Mouse (Mus musculus): ENCODE results near the gene Dlgap3. TPM values are rescaled to one million over a fixed set of nuclear protein-coding genes. Genes with fewer than 3 reads are reported as not detected.

The Dlgap3 gene
- polyA plus RNA-seq, 1 experiment = 0.02 TPM

DNA sequence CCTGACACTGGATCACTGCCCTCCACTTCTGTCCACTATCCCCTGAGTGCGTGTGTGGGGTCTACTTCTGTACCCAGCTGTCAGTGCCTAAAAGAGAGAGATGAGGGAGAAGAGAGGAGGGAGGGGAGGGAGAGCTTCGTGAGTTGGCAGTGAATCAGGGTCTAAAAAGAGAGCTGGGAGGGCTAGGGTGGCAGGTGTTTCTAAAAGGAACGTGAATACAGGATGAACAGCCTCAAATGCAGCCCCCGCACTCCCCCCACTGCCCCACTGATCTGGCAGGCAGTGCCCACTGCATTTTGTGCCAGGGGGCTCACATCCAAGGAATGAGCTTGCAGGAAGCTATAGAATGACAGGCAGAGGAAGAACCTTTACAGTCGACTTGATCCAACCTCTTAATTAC is 1.9 kb downstream of the Dlgap3 start:
- no peak for TF ChIP-seq GATA1 (IDR thresholded peaks at IDR 0.05; ENCODE audit: low read length)

- TF ChIP-seq GATA1 (IDR thresholded peaks at IDR 0.05; ENCODE audit: low read length) = no peak
Measured at GRCm38 (mm10) chr4:127171341-127171905, 2.4 kb downstream of the Dlgap3 start.

GRCm38 (mm10) chr4:127172119-127172518 is 3.1 kb downstream of the Dlgap3 start:
- TF ChIP-seq GATA1 (IDR thresholded peaks at IDR 0.05; ENCODE audit: low read length) = no peak

GRCm38 (mm10) chr4:127172614-127173013 is 3.6 kb downstream of the Dlgap3 start:
- TF ChIP-seq GATA1 (IDR thresholded peaks at IDR 0.05; ENCODE audit: low read length) = no peak

DNA sequence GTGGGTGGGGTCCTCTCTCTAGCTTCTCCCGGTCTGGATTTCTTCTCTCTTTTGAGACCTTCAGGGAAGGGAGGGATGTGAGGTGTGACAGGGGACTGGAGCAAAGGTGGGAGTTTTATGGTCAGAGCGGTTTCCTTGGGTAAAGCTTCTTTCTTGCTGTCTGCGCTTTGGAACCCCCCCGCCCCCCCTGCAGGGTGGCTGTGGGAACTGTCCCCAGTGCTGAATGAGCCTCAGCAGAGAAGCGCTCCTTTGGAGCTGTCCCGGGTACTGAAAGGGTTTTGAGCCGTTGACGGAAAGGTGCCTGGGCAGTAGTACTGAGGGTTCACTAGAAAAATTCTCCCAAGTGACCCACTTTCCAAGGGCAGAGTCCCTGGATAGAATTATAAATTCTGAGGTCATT is 4.5 kb downstream of the Dlgap3 start:
- no peak for TF ChIP-seq GATA1 (IDR thresholded peaks at IDR 0.05; ENCODE audit: low read length)

- no peak for TF ChIP-seq GATA1 (IDR thresholded peaks at IDR 0.05; ENCODE audit: low read length)
Measured at GRCm38 (mm10) chr4:127174075-127174899, 5.3 kb downstream of the Dlgap3 start.

DNA sequence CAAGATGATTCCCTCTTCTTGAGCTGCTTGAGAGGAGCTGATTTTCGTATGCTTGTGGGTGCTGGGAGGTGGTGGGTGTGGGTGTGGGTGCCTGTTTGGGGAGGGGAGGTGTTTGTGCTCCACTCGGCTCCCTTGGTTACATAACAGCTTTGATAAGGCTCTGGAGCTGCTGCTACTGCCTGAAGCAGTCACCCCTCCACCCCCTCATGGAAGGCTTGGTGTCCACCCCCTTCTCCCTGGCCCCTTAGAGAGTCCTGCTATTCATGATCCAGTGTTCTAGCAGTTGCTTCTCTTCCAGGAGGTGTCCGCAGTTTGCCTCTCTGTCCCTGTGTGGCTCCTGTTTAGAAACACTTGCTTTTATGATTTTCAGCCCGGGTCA is 5.9 kb downstream of the Dlgap3 start:
- TF ChIP-seq GATA1 (IDR thresholded peaks at IDR 0.05; ENCODE audit: low read length) = no peak

GRCm38 (mm10) chr4:127177961-127178360 is 9.0 kb downstream of the Dlgap3 start:
- TF ChIP-seq GATA1 (IDR thresholded peaks at IDR 0.05; ENCODE audit: low read length) = no peak

- TF ChIP-seq GATA1 (IDR thresholded peaks at IDR 0.05; ENCODE audit: low read length) = no peak
Measured at GRCm38 (mm10) chr4:127178671-127179070, 9.7 kb downstream of the Dlgap3 start.

DNA sequence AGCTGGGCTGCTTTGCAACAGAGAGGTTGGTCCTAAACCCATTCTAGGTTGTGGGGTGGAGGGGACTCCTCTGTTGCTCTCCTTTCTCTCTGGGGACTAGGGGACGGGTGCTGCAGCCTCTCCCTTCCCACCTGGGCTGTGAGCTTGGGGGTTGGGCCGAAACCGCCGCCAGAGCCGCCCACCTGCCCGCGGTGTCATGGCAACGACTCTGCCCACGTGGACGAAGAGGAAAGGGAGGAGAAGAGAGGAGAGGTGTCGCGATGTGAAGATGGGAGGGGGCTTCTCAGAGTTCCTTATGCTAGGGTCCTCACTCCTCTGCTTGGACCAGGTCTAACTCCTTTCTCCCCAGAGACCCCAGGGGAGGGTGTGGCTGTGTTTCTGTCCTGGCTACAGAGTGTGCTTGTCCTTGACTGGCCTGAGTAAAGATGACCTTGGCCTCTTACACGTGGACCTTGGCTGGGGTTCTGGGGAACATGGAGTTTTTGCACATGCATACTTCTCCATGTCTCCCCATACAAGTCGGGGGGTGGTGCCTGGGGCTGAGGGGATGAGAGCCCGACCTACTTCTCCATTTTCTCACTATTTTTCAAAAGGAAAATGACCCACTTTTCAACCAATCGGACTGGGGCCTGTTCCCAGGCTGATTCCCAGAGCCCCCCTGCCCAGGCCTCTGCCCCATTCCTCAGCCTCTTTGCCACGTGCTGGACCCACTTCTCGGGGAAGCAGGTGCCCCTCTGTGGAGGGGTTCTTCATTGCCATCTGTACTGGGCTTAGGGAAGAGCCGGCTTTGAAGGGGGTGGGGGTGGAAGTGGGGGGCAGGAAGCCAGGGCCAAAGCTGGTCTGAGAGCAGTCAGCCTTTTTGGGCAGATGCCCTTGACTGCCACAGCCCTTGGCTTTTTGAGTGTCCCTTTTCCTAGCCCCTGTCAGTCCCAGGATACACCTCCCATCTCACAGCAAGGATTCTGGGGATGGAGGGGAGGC is 10.8 kb downstream of the Dlgap3 start:
- TF ChIP-seq GATA1 (IDR thresholded peaks at IDR 0.05; ENCODE audit: low read length) = no peak

GRCm38 (mm10) chr4:127180450-127180840 is 11.4 kb downstream of the Dlgap3 start:
- no peak for TF ChIP-seq GATA1 (IDR thresholded peaks at IDR 0.05; ENCODE audit: low read length)

- no peak for TF ChIP-seq GATA1 (IDR thresholded peaks at IDR 0.05; ENCODE audit: low read length)
Measured at GRCm38 (mm10) chr4:127181010-127181409, 12.0 kb downstream of the Dlgap3 start.

- TF ChIP-seq GATA1 (IDR thresholded peaks at IDR 0.05; ENCODE audit: low read length) = no peak
Measured at GRCm38 (mm10) chr4:127183867-127184266, 14.9 kb downstream of the Dlgap3 start.

- TF ChIP-seq GATA1 (IDR thresholded peaks at IDR 0.05; ENCODE audit: low read length) = no peak
Measured at GRCm38 (mm10) chr4:127190921-127191320, 21.9 kb downstream of the Dlgap3 start.

- no peak for TF ChIP-seq GATA1 (IDR thresholded peaks at IDR 0.05; ENCODE audit: low read length)
Measured at GRCm38 (mm10) chr4:127192704-127193103, 23.7 kb downstream of the Dlgap3 start.

Measured in G1E-ER4 (cell line).